Mouse (Mus musculus): ENCODE data around the gene Apobec1. TPM values are rescaled to one million over a fixed set of nuclear protein-coding genes. Genes with fewer than 3 reads are reported as not detected.

Gene Apobec1
- polyA plus RNA-seq, 1 experiment from 2014 or later, result 3.4 TPM

- DNase-seq (ENCODE audit: low spot score) (peak; percentile 52), ATAC-seq (replicated peaks; ENCODE audit: low FRiP score, low TSS enrichment, low read depth) (no peak)
- Histone ChIP-seq H3K9me3 (ENCODE audit: control insufficient read depth, low read length) (no peaks in the 10 kb centered on the region), H3K27me3 (replicated peaks; ENCODE audit: control insufficient read depth, insufficient read depth, low read length) (0 out of 2 replicates have a peak, but pooled peaks cover 4% of the 10 kb centered on the region), H3K36me3 (ENCODE audit: control insufficient read depth, insufficient read depth, low read length) (no peaks in the 10 kb centered on the region), H3K9ac (ENCODE audit: low read length) (no peak overlapping the region), H3K4me1 (replicated peaks; ENCODE audit: control insufficient read depth, insufficient read depth, low read length) (no peaks in the 10 kb centered on the region), H3K4me3 (ENCODE audit: low read depth, low read length) (peak overlapping the region; percentile 8; the same call in 1 of the 2 replicates), H3K27ac (ENCODE audit: low read depth) (no peak overlapping the region), H3K4me2 (ENCODE audit: low read length) (peak overlapping the region; percentile 46)
- WGBS, result 35% methylated on average over 20 of the region's 20 CpGs
Observed at GRCm38 (mm10) chr6:122627469-122628108, 25.3 kb upstream of the Apobec1 start.

- H3K36me3 ChIP-seq (ENCODE audit: control insufficient read depth, insufficient read depth, low read length), result no peaks in the 10 kb centered on the region
- no peak within 1 kb of the TSS for H3K9ac ChIP-seq (ENCODE audit: low read length)
- DNase-seq (ENCODE audit: low spot score), result no peak
- no peaks in the 10 kb centered on the region for H3K4me1 ChIP-seq (replicated peaks; ENCODE audit: control insufficient read depth, insufficient read depth, low read length)
- no peak within 1 kb of the TSS for H3K4me3 ChIP-seq (ENCODE audit: low read depth, low read length)
- H3K27me3 ChIP-seq (replicated peaks; ENCODE audit: control insufficient read depth, insufficient read depth, low read length), result 0 out of 2 replicates have a peak, but pooled peaks cover 4% of the 10 kb centered on the region
- no peak within 1 kb of the TSS for H3K27ac ChIP-seq (ENCODE audit: low read depth)
- no peak for ATAC-seq (replicated peaks; ENCODE audit: low FRiP score, low TSS enrichment, low read depth)
- 87% methylated on average over 8 of the region's 8 CpGs for WGBS
- no peaks in the 10 kb centered on the region for H3K9me3 ChIP-seq (ENCODE audit: control insufficient read depth, low read length)
- H3K4me2 ChIP-seq (ENCODE audit: low read length), result peak within 1 kb of the TSS; percentile 46
Observed at GRCm38 (mm10) chr6:122626110-122626509, 23.9 kb upstream of the Apobec1 start, which contains the start of gene Dppa3. Gene Dppa3 (plus strand): TSS chr6:122626410.

GRCm38 (mm10) chr6:122625156-122625555, 22.9 kb upstream of the Apobec1 start:
- no peak overlapping the region for H3K4me2 ChIP-seq (ENCODE audit: low read length)
- H3K4me3 ChIP-seq (ENCODE audit: low read depth, low read length), result no peak overlapping the region
- 0 out of 2 replicates have a peak, but pooled peaks cover 4% of the 10 kb centered on the region for H3K27me3 ChIP-seq (replicated peaks; ENCODE audit: control insufficient read depth, insufficient read depth, low read length)
- ATAC-seq (replicated peaks; ENCODE audit: low FRiP score, low TSS enrichment, low read depth) (no peak), DNase-seq (ENCODE audit: low spot score) (no peak)
- H3K27ac ChIP-seq (ENCODE audit: low read depth), result no peak overlapping the region
- H3K36me3 ChIP-seq (ENCODE audit: control insufficient read depth, insufficient read depth, low read length), result no peaks in the 10 kb centered on the region
- no peaks in the 10 kb centered on the region for H3K4me1 ChIP-seq (replicated peaks; ENCODE audit: control insufficient read depth, insufficient read depth, low read length)
- H3K9me3 ChIP-seq (ENCODE audit: control insufficient read depth, low read length), result no peaks in the 10 kb centered on the region
- 77% methylated on average over 4 of the region's 4 CpGs for WGBS
- no peak overlapping the region for H3K9ac ChIP-seq (ENCODE audit: low read length)

- H3K27me3 ChIP-seq (replicated peaks; ENCODE audit: control insufficient read depth, insufficient read depth, low read length), result 0 out of 2 replicates have a peak, but pooled peaks cover 4% of the 10 kb centered on the region
- WGBS, result 64% methylated on average over 5 of the region's 5 CpGs
- no peak overlapping the region for H3K27ac ChIP-seq (ENCODE audit: low read depth)
- H3K9ac ChIP-seq (ENCODE audit: low read length), result no peak overlapping the region
- DNase-seq (ENCODE audit: low spot score) (no peak), ATAC-seq (replicated peaks; ENCODE audit: low FRiP score, low TSS enrichment, low read depth) (no peak)
- no peaks in the 10 kb centered on the region for H3K36me3 ChIP-seq (ENCODE audit: control insufficient read depth, insufficient read depth, low read length)
- no peak overlapping the region for H3K4me2 ChIP-seq (ENCODE audit: low read length)
- H3K4me3 ChIP-seq (ENCODE audit: low read depth, low read length), result no peak overlapping the region
- H3K4me1 ChIP-seq (replicated peaks; ENCODE audit: control insufficient read depth, insufficient read depth, low read length), result no peaks in the 10 kb centered on the region
- H3K9me3 ChIP-seq (ENCODE audit: control insufficient read depth, low read length), result no peaks in the 10 kb centered on the region
Observed at GRCm38 (mm10) chr6:122624480-122624879, 22.2 kb upstream of the Apobec1 start.

- no peaks in the 10 kb centered on the region for H3K9me3 ChIP-seq (ENCODE audit: control insufficient read depth, low read length)
- no peak overlapping the region for H3K9ac ChIP-seq (ENCODE audit: low read length)
- no peak for ATAC-seq (replicated peaks; ENCODE audit: low FRiP score, low TSS enrichment, low read depth)
- H3K27ac ChIP-seq (ENCODE audit: low read depth), result no peak overlapping the region
- H3K4me3 ChIP-seq (ENCODE audit: low read depth, low read length), result no peak overlapping the region
- no peaks in the 10 kb centered on the region for H3K36me3 ChIP-seq (ENCODE audit: control insufficient read depth, insufficient read depth, low read length)
- H3K4me2 ChIP-seq (ENCODE audit: low read length), result no peak overlapping the region
- no peak for DNase-seq (ENCODE audit: low spot score)
- H3K4me1 ChIP-seq (replicated peaks; ENCODE audit: control insufficient read depth, insufficient read depth, low read length), result no peaks in the 10 kb centered on the region
- H3K27me3 ChIP-seq (replicated peaks; ENCODE audit: control insufficient read depth, insufficient read depth, low read length), result no peaks in the 10 kb centered on the region
- 89% methylated on average over 6 of the region's 6 CpGs for WGBS
Observed at GRCm38 (mm10) chr6:122621066-122621465, 18.8 kb upstream of the Apobec1 start.

- DNase-seq (ENCODE audit: low spot score), result no peak
- Histone ChIP-seq H3K4me1 (replicated peaks; ENCODE audit: control insufficient read depth, insufficient read depth, low read length) (no peaks in the 10 kb centered on the region), H3K27ac (ENCODE audit: low read depth) (no peak overlapping the region), H3K27me3 (replicated peaks; ENCODE audit: control insufficient read depth, insufficient read depth, low read length) (no peaks in the 10 kb centered on the region), H3K4me2 (ENCODE audit: low read length) (no peak overlapping the region), H3K9me3 (ENCODE audit: control insufficient read depth, low read length) (no peaks in the 10 kb centered on the region), H3K4me3 (ENCODE audit: low read depth, low read length) (no peak overlapping the region), H3K36me3 (ENCODE audit: control insufficient read depth, insufficient read depth, low read length) (no peaks in the 10 kb centered on the region), H3K9ac (ENCODE audit: low read length) (no peak overlapping the region)
- 76% methylated on average over 3 of the region's 3 CpGs for WGBS
- no peak for ATAC-seq (replicated peaks; ENCODE audit: low FRiP score, low TSS enrichment, low read depth)
Observed at GRCm38 (mm10) chr6:122616022-122616421, 13.8 kb upstream of the Apobec1 start.

- Histone ChIP-seq H3K9me3 (ENCODE audit: control insufficient read depth, low read length) (no peaks in the 10 kb centered on the region), H3K9ac (ENCODE audit: low read length) (no peak overlapping the region), H3K4me3 (ENCODE audit: low read depth, low read length) (no peak overlapping the region), H3K27me3 (replicated peaks; ENCODE audit: control insufficient read depth, insufficient read depth, low read length) (no peaks in the 10 kb centered on the region), H3K4me1 (replicated peaks; ENCODE audit: control insufficient read depth, insufficient read depth, low read length) (no peaks in the 10 kb centered on the region), H3K27ac (ENCODE audit: low read depth) (no peak overlapping the region), H3K4me2 (ENCODE audit: low read length) (no peak overlapping the region), H3K36me3 (ENCODE audit: control insufficient read depth, insufficient read depth, low read length) (no peaks in the 10 kb centered on the region)
- DNase-seq (ENCODE audit: low spot score) (no peak), ATAC-seq (replicated peaks; ENCODE audit: low FRiP score, low TSS enrichment, low read depth) (no peak)
- WGBS, result 58% methylated on average over 2 of the region's 2 CpGs
Observed at GRCm38 (mm10) chr6:122614047-122614446, 11.8 kb upstream of the Apobec1 start.

- Histone ChIP-seq H3K4me2 (ENCODE audit: low read length) (no peak overlapping the region), H3K27ac (ENCODE audit: low read depth) (no peak overlapping the region), H3K36me3 (ENCODE audit: control insufficient read depth, insufficient read depth, low read length) (no peaks in the 10 kb centered on the region), H3K4me3 (ENCODE audit: low read depth, low read length) (no peak overlapping the region), H3K9ac (ENCODE audit: low read length) (no peak overlapping the region), H3K27me3 (replicated peaks; ENCODE audit: control insufficient read depth, insufficient read depth, low read length) (no peaks in the 10 kb centered on the region), H3K4me1 (replicated peaks; ENCODE audit: control insufficient read depth, insufficient read depth, low read length) (no peaks in the 10 kb centered on the region), H3K9me3 (ENCODE audit: control insufficient read depth, low read length) (no peaks in the 10 kb centered on the region)
- DNase-seq (ENCODE audit: low spot score) (no peak), ATAC-seq (replicated peaks; ENCODE audit: low FRiP score, low TSS enrichment, low read depth) (no peak)
- WGBS, result 71% methylated on average over 4 of the region's 4 CpGs
Observed at GRCm38 (mm10) chr6:122612426-122612825, 10.2 kb upstream of the Apobec1 start.

- H3K27ac ChIP-seq (ENCODE audit: low read depth), result no peak within 1 kb of the TSS
- H3K9ac ChIP-seq (ENCODE audit: low read length), result no peak within 1 kb of the TSS
- no peaks in the 10 kb centered on the region for H3K27me3 ChIP-seq (replicated peaks; ENCODE audit: control insufficient read depth, insufficient read depth, low read length)
- H3K4me1 ChIP-seq (replicated peaks; ENCODE audit: control insufficient read depth, insufficient read depth, low read length), result no peaks in the 10 kb centered on the region
- no peaks in the 10 kb centered on the region for H3K9me3 ChIP-seq (ENCODE audit: control insufficient read depth, low read length)
- ATAC-seq (replicated peaks; ENCODE audit: low FRiP score, low TSS enrichment, low read depth) (no peak), DNase-seq (ENCODE audit: low spot score) (no peak)
- no peaks in the 10 kb centered on the region for H3K36me3 ChIP-seq (ENCODE audit: control insufficient read depth, insufficient read depth, low read length)
- H3K4me3 ChIP-seq (ENCODE audit: low read depth, low read length), result no peak within 1 kb of the TSS
- 51% methylated on average over 14 of the region's 14 CpGs for WGBS
- H3K4me2 ChIP-seq (ENCODE audit: low read length), result no peak within 1 kb of the TSS
Observed at GRCm38 (mm10) chr6:122609771-122610170, 7.5 kb upstream of the Apobec1 start, which contains the start of gene Gdf3. Gene Gdf3 (minus strand): TSS chr6:122610087.
